Comparison of ENCODE assay signal across 10 mouse cellular contexts in genomic region chr12:110698523-110699170, GRCm38 (mm10). TPM values are rescaled to one million over a fixed set of nuclear protein-coding genes. Genes with fewer than 3 reads are reported as not detected.
DNase-seq lines count a peak whose midpoint lies in the region; ATAC-seq and TF ChIP-seq lines count a peak whose summit lies in the region.
"Had no signal": no experiment of that assay in that cellular context is flagged by ENCODE, and none has a peak within 500 bp of the region (broad histone marks: within the 10 kb centered on the region; RNA-seq: fewer than 3 reads in every experiment).

No protein-coding gene starts in this region.

- H3K27me3 ChIP-seq in forebrain, embryonic 11.5 days (ENCODE audit: control insufficient read depth, insufficient read depth, low read length), result no peaks in the 10 kb centered on the region
- H3K27me3 ChIP-seq in forebrain, embryonic 12.5 days, result 0 out of 2 replicates have a peak, but pooled peaks cover 13% of the 10 kb centered on the region
- no peaks in the 10 kb centered on the region for H3K27me3 ChIP-seq in neural tube, embryonic 12.5 days (replicated peaks)
- no peaks in the 10 kb centered on the region; the same call in 1 of the 2 replicates for H3K27me3 ChIP-seq in neural tube, embryonic 15.5 days (replicated peaks)
- no peaks in the 10 kb centered on the region for H3K27me3 ChIP-seq in intestine, postnatal 0 days (replicated peaks; ENCODE audit: control insufficient read depth, insufficient read depth, low read length)
- H3K27me3 ChIP-seq in stomach, embryonic 16.5 days (ENCODE audit: control insufficient read depth, insufficient read depth, low read length), result no peaks in the 10 kb centered on the region
- H3K27me3 ChIP-seq: limb, embryonic 15.5 days had no signal

- no peaks in the 10 kb centered on the region for H3K9me3 ChIP-seq in forebrain, embryonic 11.5 days (ENCODE audit: control insufficient read depth, low read length)
- no peaks in the 10 kb centered on the region for H3K9me3 ChIP-seq in forebrain, embryonic 12.5 days
- no peaks in the 10 kb centered on the region for H3K9me3 ChIP-seq in neural tube, embryonic 12.5 days
- H3K9me3 ChIP-seq in neural tube, embryonic 15.5 days (replicated peaks), result no peaks in the 10 kb centered on the region
- H3K9me3 ChIP-seq in intestine, postnatal 0 days (ENCODE audit: control insufficient read depth), result no peaks in the 10 kb centered on the region
- H3K9me3 ChIP-seq in stomach, embryonic 16.5 days (replicated peaks; ENCODE audit: control insufficient read depth, low read length), result no peaks in the 10 kb centered on the region
- H3K9me3 ChIP-seq: limb, embryonic 15.5 days had no signal

- peaks cover 6% of the 10 kb centered on the region for H3K4me1 ChIP-seq in forebrain, embryonic 11.5 days (replicated peaks; ENCODE audit: control insufficient read depth, insufficient read depth, low read length)
- H3K4me1 ChIP-seq in forebrain, embryonic 12.5 days, result peaks cover 16% of the 10 kb centered on the region
- H3K4me1 ChIP-seq in neural tube, embryonic 12.5 days, result peaks cover 12% of the 10 kb centered on the region
- H3K4me1 ChIP-seq in neural tube, embryonic 15.5 days, result peaks cover 26% of the 10 kb centered on the region
- H3K4me1 ChIP-seq in intestine, postnatal 0 days (replicated peaks; ENCODE audit: control insufficient read depth, insufficient read depth, low read length), result no peaks in the 10 kb centered on the region
- peaks cover 18% of the 10 kb centered on the region for H3K4me1 ChIP-seq in stomach, embryonic 16.5 days (ENCODE audit: control insufficient read depth, insufficient read depth, low read length)

- no peak for TF ChIP-seq CTCF in intestine, postnatal 0 days (IDR thresholded peaks at IDR 0.05; ENCODE audit: low read depth)

- peaks cover 4% of the 10 kb centered on the region; the same call in 1 of the 2 replicates for H3K36me3 ChIP-seq in forebrain, embryonic 11.5 days (ENCODE audit: control insufficient read depth, insufficient read depth, low read length)
- peaks cover 10% of the 10 kb centered on the region for H3K36me3 ChIP-seq in forebrain, embryonic 12.5 days (replicated peaks)
- peaks cover 10% of the 10 kb centered on the region for H3K36me3 ChIP-seq in neural tube, embryonic 12.5 days
- peaks cover 9% of the 10 kb centered on the region for H3K36me3 ChIP-seq in neural tube, embryonic 15.5 days
- H3K36me3 ChIP-seq in intestine, postnatal 0 days (ENCODE audit: control insufficient read depth, insufficient read depth), result peaks cover 2% of the 10 kb centered on the region; the same call in 1 of the 2 replicates
- no peaks in the 10 kb centered on the region for H3K36me3 ChIP-seq in stomach, embryonic 16.5 days (ENCODE audit: control insufficient read depth, insufficient read depth, low read length)

- H3K4me2 ChIP-seq in forebrain, embryonic 11.5 days (ENCODE audit: low read depth, low read length, severe bottlenecking), result no peak overlapping the region
- no peak overlapping the region for H3K4me2 ChIP-seq in forebrain, embryonic 12.5 days
- H3K4me2 ChIP-seq in neural tube, embryonic 12.5 days (replicated peaks), result 0 out of 2 replicates have a peak overlapping the region, but pooled peaks have one; percentile 5
- no peak overlapping the region for H3K4me2 ChIP-seq in neural tube, embryonic 15.5 days
- H3K4me2 ChIP-seq in intestine, postnatal 0 days (replicated peaks; ENCODE audit: low read depth), result 0 out of 2 replicates have a peak overlapping the region, but pooled peaks have one; percentile 27
- peak overlapping the region; percentile 19; the same call in 1 of the 2 replicates for H3K4me2 ChIP-seq in stomach, embryonic 16.5 days (ENCODE audit: low read depth, low read length)
- H3K4me2 ChIP-seq: limb, embryonic 15.5 days had no signal

- H3K27ac ChIP-seq in forebrain, embryonic 11.5 days (ENCODE audit: low read depth, low read length), result no peak overlapping the region
- no peak overlapping the region for H3K27ac ChIP-seq in forebrain, embryonic 12.5 days
- no peak overlapping the region for H3K27ac ChIP-seq in neural tube, embryonic 12.5 days
- H3K27ac ChIP-seq in neural tube, embryonic 15.5 days (replicated peaks), result no peak overlapping the region
- no peak overlapping the region for H3K27ac ChIP-seq in intestine, postnatal 0 days (ENCODE audit: low read depth, low read length)
- H3K27ac ChIP-seq in stomach, embryonic 16.5 days (ENCODE audit: low read length), result peak overlapping the region; percentile 84
- H3K27ac ChIP-seq: limb, embryonic 15.5 days had no signal

- H3K4me3 ChIP-seq in forebrain, embryonic 11.5 days (ENCODE audit: low read depth, low read length), result no peak overlapping the region
- H3K4me3 ChIP-seq in forebrain, embryonic 12.5 days (replicated peaks), result no peak overlapping the region
- H3K4me3 ChIP-seq in neural tube, embryonic 12.5 days, result no peak overlapping the region
- no peak overlapping the region for H3K4me3 ChIP-seq in neural tube, embryonic 15.5 days (replicated peaks)
- no peak overlapping the region for H3K4me3 ChIP-seq in intestine, postnatal 0 days (ENCODE audit: low read depth, low read length)
- no peak overlapping the region for H3K4me3 ChIP-seq in stomach, embryonic 16.5 days (replicated peaks; ENCODE audit: low read length)
- H3K4me3 ChIP-seq: limb, embryonic 15.5 days had no signal

- ATAC-seq in forebrain, embryonic 11.5 days (replicated peaks; ENCODE audit: low FRiP score), result no peak
- ATAC-seq in forebrain, embryonic 12.5 days (ENCODE audit: low FRiP score), result no peak
- ATAC-seq in neural tube, embryonic 12.5 days (ENCODE audit: low FRiP score, low read depth), result no peak
- ATAC-seq in neural tube, embryonic 15.5 days (ENCODE audit: low FRiP score), result no peak
- no peak for ATAC-seq in intestine, postnatal 0 days
- ATAC-seq in stomach, embryonic 16.5 days (ENCODE audit: insufficient read depth, low FRiP score), result no peak

- WGBS in forebrain, embryonic 11.5 days, result 40% methylated on average over 15 of the region's 15 CpGs
- WGBS in forebrain, embryonic 12.5 days, result 47% methylated on average over 15 of the region's 15 CpGs
- 46% methylated on average over 15 of the region's 15 CpGs for WGBS in neural tube, embryonic 12.5 days
- 55% methylated on average over 12 of the region's 15 CpGs for WGBS in neural tube, embryonic 15.5 days
- WGBS in intestine, postnatal 0 days, result 36% methylated on average over 15 of the region's 15 CpGs
- WGBS in stomach, embryonic 16.5 days, result 30% methylated on average over 15 of the region's 15 CpGs

- peak overlapping the region; percentile 8; the same call in 1 of the 2 replicates for H3K9ac ChIP-seq in forebrain, embryonic 11.5 days (ENCODE audit: low read length)
- no peak overlapping the region for H3K9ac ChIP-seq in forebrain, embryonic 12.5 days
- H3K9ac ChIP-seq in neural tube, embryonic 12.5 days, result no peak overlapping the region
- no peak overlapping the region for H3K9ac ChIP-seq in neural tube, embryonic 15.5 days (replicated peaks)
- H3K9ac ChIP-seq in intestine, postnatal 0 days (ENCODE audit: low read depth, low read length), result no peak overlapping the region
- H3K9ac ChIP-seq in stomach, embryonic 16.5 days (ENCODE audit: low read length), result peak overlapping the region; percentile 46
- H3K9ac ChIP-seq: limb, embryonic 15.5 days had no signal

- DNase-seq in forebrain, embryonic 11.5 days (ENCODE audit: low spot score), result no peak
- no peak for DNase-seq in adrenal gland, postnatal 10 days
- no peak for DNase-seq in thymus, postnatal 0 days (ENCODE audit: low spot score)
- DNase-seq: thymus, postnatal 36 days had no signal

RNA-seq across cellular contexts. Expression of gene Hsp90aa1, which starts 3.9 kb away (rescaled TPM):
- polyA plus RNA-seq in forebrain, embryonic 11.5 days (2014; fragmentation: Nextera tagmentation; extraction: Ambion mirVana), result 1,424 and 1,481 TPM in 2 replicates
- 1,281 and 1,312 TPM in 2 replicates for polyA plus RNA-seq in forebrain, embryonic 12.5 days (2016; fragmentation: Nextera tagmentation; extraction: Ambion mirVana)
- 1,156 and 1,160 TPM in 2 replicates for polyA plus RNA-seq in neural tube, embryonic 12.5 days (2016; fragmentation: Nextera tagmentation; extraction: Ambion mirVana)
- polyA plus RNA-seq in neural tube, embryonic 15.5 days (2015; fragmentation: Nextera tagmentation; extraction: Ambion mirVana), result 1,438 and 1,488 TPM in 2 replicates
- polyA plus RNA-seq in intestine, postnatal 0 days (2015; fragmentation: Nextera tagmentation; extraction: Ambion mirVana), result 269 and 296 TPM in 2 replicates
- polyA plus RNA-seq in stomach, embryonic 16.5 days (2015; fragmentation: Nextera tagmentation; extraction: Ambion mirVana), result 654 and 733 TPM in 2 replicates
- total RNA-seq in adrenal gland, postnatal 10 days (2021), result 100 to 1,000 TPM; 271 to 276 TPM
- polyA plus RNA-seq in thymus, postnatal 0 days (2015; fragmentation: Nextera tagmentation; extraction: Ambion mirVana), result 690 and 768 TPM in 2 replicates

RNA-seq across cellular contexts. Expression of gene 1700001K19Rik, which starts 16.2 kb away (rescaled TPM):
- polyA plus RNA-seq in forebrain, embryonic 11.5 days (2014; fragmentation: Nextera tagmentation; extraction: Ambion mirVana), result 0.27 TPM in 1 of 2 replicates, not detected in the other
- not detected in 2 replicates for polyA plus RNA-seq in forebrain, embryonic 12.5 days (2016; fragmentation: Nextera tagmentation; extraction: Ambion mirVana)
- not detected in 2 replicates for polyA plus RNA-seq in neural tube, embryonic 12.5 days (2016; fragmentation: Nextera tagmentation; extraction: Ambion mirVana)
- polyA plus RNA-seq in neural tube, embryonic 15.5 days (2015; fragmentation: Nextera tagmentation; extraction: Ambion mirVana), result 0.17 TPM in 1 of 2 replicates, not detected in the other
- not detected in 2 replicates for polyA plus RNA-seq in intestine, postnatal 0 days (2015; fragmentation: Nextera tagmentation; extraction: Ambion mirVana)
- polyA plus RNA-seq in stomach, embryonic 16.5 days (2015; fragmentation: Nextera tagmentation; extraction: Ambion mirVana), result 0.25 TPM in 1 of 2 replicates, not detected in the other
- total RNA-seq in adrenal gland, postnatal 10 days (2021), result not detected
- not detected in 2 replicates for polyA plus RNA-seq in thymus, postnatal 0 days (2015; fragmentation: Nextera tagmentation; extraction: Ambion mirVana)

RNA-seq across cellular contexts. Expression of gene Wdr20, which starts 39.1 kb away (rescaled TPM):
- 25.2 and 30.4 TPM in 2 replicates for polyA plus RNA-seq in forebrain, embryonic 11.5 days (2014; fragmentation: Nextera tagmentation; extraction: Ambion mirVana)
- 28.2 and 33.5 TPM in 2 replicates for polyA plus RNA-seq in forebrain, embryonic 12.5 days (2016; fragmentation: Nextera tagmentation; extraction: Ambion mirVana)
- polyA plus RNA-seq in neural tube, embryonic 12.5 days (2016; fragmentation: Nextera tagmentation; extraction: Ambion mirVana), result 28.1 and 30.5 TPM in 2 replicates
- polyA plus RNA-seq in neural tube, embryonic 15.5 days (2015; fragmentation: Nextera tagmentation; extraction: Ambion mirVana), result 23.2 and 24.2 TPM in 2 replicates
- polyA plus RNA-seq in intestine, postnatal 0 days (2015; fragmentation: Nextera tagmentation; extraction: Ambion mirVana), result 12.3 and 14.7 TPM in 2 replicates
- 23.0 and 23.4 TPM in 2 replicates for polyA plus RNA-seq in stomach, embryonic 16.5 days (2015; fragmentation: Nextera tagmentation; extraction: Ambion mirVana)
- 10 to 100 TPM; 37.2 to 45.6 TPM for total RNA-seq in adrenal gland, postnatal 10 days (2021)
- 22.3 and 24.8 TPM in 2 replicates for polyA plus RNA-seq in thymus, postnatal 0 days (2015; fragmentation: Nextera tagmentation; extraction: Ambion mirVana)

Comparison
In these comparisons a context has a peak if more than half of its experiments do, and no peak if none do; other contexts are left out.
1. H3K4me2 ChIP-seq: peak in neural tube, embryonic 12.5 days (single experiment), intestine, postnatal 0 days (single experiment) and stomach, embryonic 16.5 days (single experiment); none in forebrain, embryonic 11.5 days (single experiment), forebrain, embryonic 12.5 days (single experiment) and neural tube, embryonic 15.5 days (single experiment).
2. H3K9ac ChIP-seq: peak in forebrain, embryonic 11.5 days (single experiment) and stomach, embryonic 16.5 days (single experiment); none in forebrain, embryonic 12.5 days (single experiment), neural tube, embryonic 12.5 days (single experiment), neural tube, embryonic 15.5 days (single experiment) and intestine, postnatal 0 days (single experiment).